Mouse (Mus musculus) liver, adult 2 months (tissue): ENCODE measurements around the gene Wbp2.

Experiments used
- CTCF ChIP-seq: fragments of 200-500 bp; IDR thresholded peaks from 2 replicates; pipeline ENCODE4 v1.5.1; 2011; ENCODE audit warnings: low read depth, low read length, control low read depth
- POLR2A ChIP-seq: fragments of 200-500 bp; IDR thresholded peaks from 2 replicates; pipeline ENCODE4 v1.6.1; 2011; ENCODE audit warnings: low read length, control low read depth; ENCODE audit not compliant: insufficient read depth; ENCODE audit errors: extremely low read depth

DNA sequence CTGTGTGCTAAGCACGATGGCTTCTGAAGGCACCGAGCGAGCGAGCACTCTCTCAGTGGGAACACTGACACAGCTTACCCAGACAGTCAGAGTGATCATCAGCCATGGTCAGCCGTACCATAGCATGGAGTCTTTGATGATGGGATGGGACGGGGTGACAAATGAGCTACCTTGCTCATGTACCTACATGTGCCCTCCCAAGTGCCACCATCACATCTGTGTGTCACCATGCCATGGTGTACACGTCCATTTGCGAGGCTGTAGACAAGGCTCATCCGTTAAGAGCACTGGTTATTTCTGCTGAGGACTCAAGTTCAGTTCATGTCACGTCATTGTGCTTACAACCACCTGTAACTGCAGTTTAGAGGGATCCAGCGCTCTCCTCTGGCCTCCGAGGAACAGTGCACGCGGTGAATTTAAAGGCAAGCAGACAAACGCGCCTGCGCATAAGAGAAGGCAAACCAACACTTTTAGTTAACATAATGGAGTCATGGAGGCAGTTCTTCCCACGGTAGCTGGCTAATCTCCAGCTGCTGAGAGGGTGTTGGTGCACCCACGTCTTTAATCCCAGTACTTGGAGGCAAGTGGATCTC lies 24.9 kb upstream of the Wbp2 start:
- TF ChIP-seq POLR2A, result no peak
- TF ChIP-seq CTCF, result no peak
